Mouse (Mus musculus) monocyte, adult 2 months (primary cell): ENCODE data around the gene Bri3.
A peak's percentile ranks its signal among the peaks of the same experiment; 100 is the strongest.
"Not testable (repeated sequence)": the region's sequence is repeated elsewhere in the genome, so short reads cannot be mapped to it uniquely, and the experiment has no call there.

ENCODE experiments used
- DNase-seq, 2 experiments: peaks; one replicate each; pipeline ENCODE4 v3.0.0; 2022; ENCODE audit warnings: low spot score in 2 of 2, low read depth in 1 of 2

Gene Bri3

GRCm38 (mm10) chr5:144356776-144357455 is 112.7 kb downstream of the Bri3 start:
- no peak for DNase-seq

DNA sequence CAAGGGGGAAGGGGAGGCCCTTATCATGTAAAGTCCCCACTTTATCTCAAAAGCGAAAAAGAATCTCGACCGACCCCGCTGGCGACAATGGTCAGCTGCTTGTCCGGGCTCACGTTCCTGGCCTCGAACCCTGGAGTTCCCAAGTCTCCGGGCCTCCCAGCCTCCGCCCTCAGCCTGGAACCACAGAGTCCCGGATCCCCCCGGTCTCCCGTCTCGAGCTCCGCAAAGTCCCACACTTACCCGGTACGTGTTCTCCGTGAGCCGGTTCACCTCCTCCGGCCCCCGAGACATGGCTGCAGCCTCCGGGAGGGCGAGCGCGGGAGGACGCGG is 113.3 kb downstream of the Bri3 start:
- no peak for DNase-seq

DNA sequence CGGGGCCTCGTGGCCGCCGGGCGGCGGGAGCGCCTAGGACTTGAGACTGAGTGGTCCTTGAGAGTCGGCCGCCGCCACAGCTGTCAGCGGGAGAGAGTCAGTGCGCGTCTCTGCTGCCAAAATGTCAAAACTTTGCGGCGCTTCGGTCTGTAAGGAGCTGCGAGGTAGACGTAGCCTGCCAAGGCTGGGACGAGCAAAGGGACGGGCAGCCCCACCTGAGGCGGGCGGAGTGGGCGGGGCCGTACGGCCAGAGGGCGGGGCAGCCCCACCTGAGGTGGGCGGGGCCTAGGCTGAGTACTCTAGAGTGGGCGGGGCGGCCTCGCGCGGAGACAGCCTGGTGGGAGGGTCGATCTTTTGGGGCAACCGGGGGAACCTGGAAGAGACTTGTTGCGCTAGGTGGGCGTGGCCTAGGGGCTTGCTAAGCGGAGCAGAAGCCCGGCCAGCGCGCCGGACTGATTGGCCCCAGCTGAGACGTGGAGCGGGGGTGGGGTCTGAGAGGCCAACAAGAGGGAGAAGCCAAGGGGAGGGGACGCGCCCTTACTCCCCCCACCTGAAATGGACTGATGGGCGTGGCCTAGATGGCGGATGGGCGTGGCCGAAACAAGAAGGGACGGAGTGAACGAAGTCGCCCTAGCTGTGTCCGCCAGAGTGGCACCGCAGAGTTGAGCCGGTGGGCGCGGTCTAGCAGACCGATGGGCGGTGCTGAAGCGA is 113.8 kb downstream of the Bri3 start, which contains the start of gene Baiap2l1:
Baiap2l1 (minus strand) TSS at position 232 of the 711 bp plus-strand sequence.
- peak; percentile 9 to 23 for DNase-seq

GRCm38 (mm10) chr5:144358592-144358917 is 114.3 kb downstream of the Bri3 start:
- DNase-seq, result no peak

DNA sequence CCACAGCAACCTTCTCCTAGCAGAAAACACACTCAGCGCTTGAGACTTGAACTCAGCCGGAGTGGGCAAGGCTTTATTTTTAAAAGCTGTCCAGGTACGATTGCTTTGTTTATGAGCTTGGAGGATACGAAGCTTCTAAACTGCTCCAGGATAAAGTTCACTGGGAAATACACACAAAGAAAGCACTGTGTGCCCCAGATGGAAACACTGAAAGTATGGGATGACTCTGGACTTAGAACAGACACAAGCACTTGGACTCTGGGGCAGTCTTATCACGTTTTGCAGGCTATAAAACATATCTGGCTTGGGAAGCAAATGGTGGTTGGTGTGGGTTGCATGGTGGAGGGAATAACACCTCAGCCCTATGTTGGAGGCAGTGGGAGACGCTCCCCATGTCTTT is 115.6 kb downstream of the Bri3 start:
- DNase-seq, result no peak

DNA sequence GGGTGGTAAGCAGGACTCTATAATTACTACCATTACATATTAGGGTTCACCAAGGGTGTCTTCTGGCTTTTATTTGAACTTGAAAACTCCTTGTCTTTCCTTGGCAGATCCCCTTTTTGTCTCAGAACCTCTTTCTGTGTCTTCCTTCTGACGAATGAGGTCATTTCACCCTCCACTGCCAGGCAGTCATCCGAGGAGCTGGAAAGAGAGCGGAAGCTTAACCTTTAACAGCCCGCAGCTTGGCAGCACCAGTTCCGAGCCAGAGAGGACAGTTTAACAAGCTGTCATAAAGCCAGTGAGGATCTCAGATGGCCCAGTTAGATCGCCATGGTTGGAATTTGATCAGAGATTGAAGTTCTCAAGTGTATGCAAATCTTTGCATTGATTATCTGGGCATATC is 116.1 kb downstream of the Bri3 start:
- no peak for DNase-seq

- no peak for DNase-seq
These were observed 120.6 kb downstream of the Bri3 start for GRCm38 (mm10) chr5:144364680-144365357.

DNA sequence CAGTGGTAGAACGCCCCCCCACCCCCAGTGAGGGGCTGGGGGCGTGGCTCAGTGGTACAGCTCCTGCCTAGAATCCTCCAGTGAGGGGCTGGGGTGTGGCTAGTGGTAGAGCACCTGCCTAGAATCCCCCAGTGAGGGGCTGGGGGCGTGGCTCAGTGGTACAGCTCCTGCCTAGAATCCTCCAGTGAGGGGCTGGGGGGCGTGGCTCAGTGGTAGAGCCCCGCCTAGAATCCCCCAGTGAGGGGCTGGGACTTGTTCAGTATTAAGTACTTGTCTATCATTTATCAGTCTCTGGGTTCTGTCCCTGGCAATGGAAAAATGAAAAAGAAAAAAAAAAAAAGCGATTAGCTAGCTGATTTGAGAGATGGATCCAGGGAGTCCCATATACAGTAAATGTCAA is 122.3 kb downstream of the Bri3 start:
- DNase-seq, result not testable (repeated sequence)

GRCm38 (mm10) chr5:144368661-144369205 is 124.5 kb downstream of the Bri3 start:
- DNase-seq, result no peak

DNA sequence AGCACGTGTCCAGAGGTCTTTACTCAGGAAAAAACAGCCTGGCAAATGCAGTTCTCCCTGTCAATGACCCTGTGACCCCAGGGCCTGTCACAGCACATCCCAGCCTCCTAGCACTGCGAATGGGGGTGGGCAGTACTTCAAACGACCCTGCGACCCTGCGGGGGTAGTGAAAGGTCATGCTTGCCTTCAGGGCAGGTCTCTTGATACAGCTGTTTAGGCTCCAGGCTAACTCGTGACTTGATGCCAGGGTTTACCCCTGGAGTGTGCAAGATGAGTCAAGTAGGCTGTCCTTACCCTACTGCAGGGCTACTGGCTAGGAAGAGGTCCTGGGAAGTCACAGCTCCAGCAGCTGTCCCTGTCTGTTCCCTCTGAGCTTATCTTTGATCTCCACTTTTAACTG is 126.7 kb downstream of the Bri3 start:
- no peak for DNase-seq

DNA sequence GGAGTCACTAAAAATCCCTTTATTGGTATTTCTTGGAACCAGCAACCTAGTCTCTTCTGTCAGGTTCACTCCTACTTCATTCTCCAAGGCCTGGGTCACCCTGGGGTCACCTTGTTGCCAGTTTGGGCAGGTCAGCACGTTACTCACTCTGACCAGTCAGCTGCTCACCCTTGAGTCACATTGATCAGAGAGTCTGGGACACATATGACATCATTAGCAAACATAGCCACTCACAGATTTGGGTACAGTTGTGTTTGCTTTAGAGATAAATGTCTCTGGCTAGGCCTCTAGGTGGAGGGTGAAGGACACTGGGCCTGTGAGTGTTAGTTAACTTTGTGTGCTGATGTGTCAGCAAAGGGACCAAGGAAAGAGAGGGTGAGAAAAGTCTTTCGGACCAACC is 127.9 kb downstream of the Bri3 start:
- DNase-seq, result no peak

DNA sequence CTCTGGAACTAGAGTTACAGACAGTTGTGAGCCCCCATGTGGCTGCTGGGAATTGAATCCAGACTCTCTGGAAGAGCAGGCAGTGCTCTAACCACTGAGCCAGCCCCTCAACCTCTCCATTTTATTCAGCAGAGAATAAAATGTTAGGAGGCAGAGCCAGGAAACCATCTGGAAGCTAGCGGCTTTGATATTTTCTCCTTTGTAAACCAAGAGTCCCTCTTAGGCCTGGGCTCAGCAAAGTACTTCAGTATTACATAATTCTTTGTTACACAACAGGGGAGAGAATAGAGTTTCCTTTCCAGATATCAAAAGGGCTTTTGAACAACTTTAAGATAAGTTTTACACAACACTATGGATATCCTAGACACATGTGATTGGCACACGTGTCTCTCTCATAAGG is 128.6 kb downstream of the Bri3 start:
- DNase-seq, result no peak

GRCm38 (mm10) chr5:144379431-144379830 is 135.2 kb downstream of the Bri3 start:
- DNase-seq, result no peak

DNA sequence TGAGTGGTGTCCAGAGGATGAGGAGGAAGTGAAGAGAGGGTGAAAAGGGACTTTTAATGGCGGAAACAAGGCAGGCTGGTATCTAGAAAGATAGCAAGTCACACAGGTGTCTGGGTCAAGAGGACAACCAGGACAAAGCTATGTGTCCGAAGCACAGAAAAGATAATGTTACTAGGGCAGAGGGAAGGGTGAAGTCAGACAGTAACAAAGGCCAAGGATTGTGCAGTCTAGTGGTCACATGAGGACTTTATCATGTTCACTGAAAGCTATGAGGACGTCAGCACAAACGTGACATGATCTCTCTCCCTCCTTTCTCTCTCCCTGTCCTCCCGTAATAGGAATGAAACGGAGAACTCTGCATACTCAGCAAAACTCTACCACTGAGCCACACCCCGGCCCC is 136.5 kb downstream of the Bri3 start:
- no peak for DNase-seq

- no peak for DNase-seq
These were observed 137.5 kb downstream of the Bri3 start for GRCm38 (mm10) chr5:144381782-144382181.

GRCm38 (mm10) chr5:144383936-144384335 is 139.7 kb downstream of the Bri3 start:
- no peak for DNase-seq

GRCm38 (mm10) chr5:144387851-144388250 is 143.6 kb downstream of the Bri3 start:
- no peak for DNase-seq

DNA sequence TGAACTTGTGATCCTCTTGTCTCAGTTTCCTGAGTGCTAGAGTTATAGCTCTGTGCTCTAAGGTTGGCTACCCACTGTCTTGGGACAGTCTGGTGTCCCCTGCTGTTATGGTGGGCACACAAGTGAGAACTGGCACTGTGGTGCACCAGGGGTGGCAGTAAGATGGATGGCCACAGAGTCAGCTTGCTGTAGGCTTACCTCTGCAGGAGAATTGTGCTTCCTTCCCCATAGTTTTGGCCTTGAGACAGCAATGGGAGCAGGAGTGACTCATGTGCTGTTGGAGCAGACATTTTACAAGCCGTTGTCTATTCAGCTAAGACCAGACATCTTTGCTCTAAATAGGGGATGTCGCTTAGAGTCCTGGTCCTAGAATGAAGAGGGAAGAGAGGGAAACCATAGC is 149.9 kb downstream of the Bri3 start:
- no peak for DNase-seq

GRCm38 (mm10) chr5:144397566-144397965 is 153.3 kb downstream of the Bri3 start:
- no peak for DNase-seq

DNA sequence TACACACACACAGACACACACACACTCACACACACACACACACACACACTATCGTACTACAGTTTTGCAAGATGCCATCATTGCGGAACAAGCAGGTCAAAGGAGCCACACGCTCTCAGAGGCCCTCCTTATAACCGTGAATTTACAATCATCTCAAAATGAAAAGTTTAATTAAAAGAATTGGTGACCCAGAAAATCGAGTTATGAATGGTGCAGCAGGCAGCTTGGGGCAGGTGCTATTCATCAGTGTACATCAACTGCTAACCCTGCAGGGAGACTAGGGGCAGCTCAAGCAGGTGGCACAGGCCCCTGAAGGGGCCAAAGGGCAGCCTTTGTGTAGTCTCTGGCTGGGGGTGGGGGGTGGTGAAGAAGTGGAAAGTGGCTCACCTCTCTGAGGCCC is 156.6 kb downstream of the Bri3 start:
- no peak for DNase-seq

DNA sequence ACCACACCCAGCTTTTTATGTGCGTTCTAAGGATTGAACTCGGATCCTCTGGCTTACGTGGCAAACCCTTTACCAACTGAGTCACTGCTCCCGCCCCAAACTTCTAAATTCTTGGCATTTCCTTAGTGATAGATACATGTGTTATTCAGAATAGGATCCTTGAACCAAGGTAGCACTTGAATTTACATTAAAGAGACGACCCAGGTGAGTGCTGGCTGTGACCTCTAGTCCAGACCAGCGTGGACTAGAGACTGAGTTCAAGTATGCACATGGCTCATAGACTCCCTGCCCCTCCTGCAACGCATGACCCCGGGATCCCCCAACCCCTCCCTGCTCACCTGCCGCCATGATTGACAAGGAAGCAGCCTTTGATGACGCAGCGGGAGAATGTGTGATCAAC is 162.0 kb downstream of the Bri3 start:
- DNase-seq, result no peak

DNA sequence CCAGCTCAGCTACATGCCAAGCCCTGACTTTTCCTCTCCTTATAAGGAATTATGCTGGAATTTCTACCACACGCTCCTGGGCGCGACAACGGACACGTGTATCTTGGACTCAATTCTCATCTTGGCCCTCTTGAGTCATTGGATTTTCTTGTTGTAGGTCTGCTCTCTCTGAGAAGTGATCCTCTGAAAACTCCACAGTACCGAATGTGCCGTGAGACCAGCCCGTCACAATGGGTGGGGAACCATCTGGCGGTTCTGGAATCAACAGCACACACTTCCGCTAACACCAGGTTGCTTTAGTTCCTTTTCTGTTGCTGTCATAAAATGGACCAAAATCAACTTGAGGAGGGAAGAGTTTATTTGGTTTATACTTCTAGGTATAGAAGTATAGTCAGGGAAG is 166.4 kb downstream of the Bri3 start:
- no peak for DNase-seq
